Mouse (Mus musculus): ENCODE results near the gene Tmem80. TPM values are rescaled to one million over a fixed set of nuclear protein-coding genes. Genes with fewer than 3 reads are reported as not detected.

Gene Tmem80
- polyA plus RNA-seq, 1 experiment from 2014 or later: 57.7 TPM

Other genes with a start within 250 kb of the Tmem80 start
- 36.1 and 46.2 TPM in 2 replicates for gene Pkp3, start 249.5 kb upstream of the Tmem80 start, polyA plus RNA-seq (2015; fragmentation: Nextera tagmentation; extraction: Ambion mirVana)
- 2.4 and 3.8 TPM in 2 replicates for gene Sigirr, start 227.2 kb upstream of the Tmem80 start, polyA plus RNA-seq (2015; fragmentation: Nextera tagmentation; extraction: Ambion mirVana)
- 5.2 TPM in 2 replicates for gene Ano9, start 209.9 kb upstream of the Tmem80 start, polyA plus RNA-seq (2015; fragmentation: Nextera tagmentation; extraction: Ambion mirVana)
- gene Ptdss2, start 205.4 kb upstream of the Tmem80 start, polyA plus RNA-seq (2015; fragmentation: Nextera tagmentation; extraction: Ambion mirVana): 70.8 and 76.0 TPM in 2 replicates
- 111 and 118 TPM in 2 replicates for gene Rnh1, start 154.9 kb upstream of the Tmem80 start, polyA plus RNA-seq (2015; fragmentation: Nextera tagmentation; extraction: Ambion mirVana)
- gene Hras, start 133.7 kb upstream of the Tmem80 start, polyA plus RNA-seq (2015; fragmentation: Nextera tagmentation; extraction: Ambion mirVana): 99.8 and 110 TPM in 2 replicates
- 11.6 and 13.3 TPM in 2 replicates for gene Lrrc56, start 133.6 kb upstream of the Tmem80 start, polyA plus RNA-seq (2015; fragmentation: Nextera tagmentation; extraction: Ambion mirVana)
- 2.8 and 3.4 TPM in 2 replicates for gene Lmntd2, start 113.7 kb upstream of the Tmem80 start, polyA plus RNA-seq (2015; fragmentation: Nextera tagmentation; extraction: Ambion mirVana)
- 32.9 and 40.0 TPM in 2 replicates for gene Rassf7, start 111.9 kb upstream of the Tmem80 start, polyA plus RNA-seq (2015; fragmentation: Nextera tagmentation; extraction: Ambion mirVana)
- gene Phrf1, start 99.0 kb upstream of the Tmem80 start, polyA plus RNA-seq (2015; fragmentation: Nextera tagmentation; extraction: Ambion mirVana): 78.5 and 82.0 TPM in 2 replicates
- gene Irf7, start 61.3 kb upstream of the Tmem80 start, polyA plus RNA-seq (2015; fragmentation: Nextera tagmentation; extraction: Ambion mirVana): 2.0 and 2.4 TPM in 2 replicates
- gene Cdhr5, start 51.0 kb upstream of the Tmem80 start, polyA plus RNA-seq (2015; fragmentation: Nextera tagmentation; extraction: Ambion mirVana): 2.0 TPM in 1 of 2 replicates, not detected in the other
- 1.1 and 1.9 TPM in 2 replicates for gene Sct, start 48.6 kb upstream of the Tmem80 start, polyA plus RNA-seq (2015; fragmentation: Nextera tagmentation; extraction: Ambion mirVana)
- gene Drd4, start 35.7 kb upstream of the Tmem80 start, polyA plus RNA-seq (2015; fragmentation: Nextera tagmentation; extraction: Ambion mirVana): 1.3 and 1.7 TPM in 2 replicates
- gene Deaf1, start within 50 bp of the Tmem80 start, polyA plus RNA-seq (2015; fragmentation: Nextera tagmentation; extraction: Ambion mirVana): 81.1 and 83.3 TPM in 2 replicates
- gene Eps8l2, start 11.1 kb downstream of the Tmem80 start, polyA plus RNA-seq (2015; fragmentation: Nextera tagmentation; extraction: Ambion mirVana): 12.1 and 13.1 TPM in 2 replicates
- gene Taldo1, start 64.5 kb downstream of the Tmem80 start, polyA plus RNA-seq (2015; fragmentation: Nextera tagmentation; extraction: Ambion mirVana): 268 and 277 TPM in 2 replicates
- gene Gatd1, start 86.4 kb downstream of the Tmem80 start, polyA plus RNA-seq (2015; fragmentation: Nextera tagmentation; extraction: Ambion mirVana): 73.2 and 74.2 TPM in 2 replicates
- gene Cend1, start 101.8 kb downstream of the Tmem80 start, polyA plus RNA-seq (2015; fragmentation: Nextera tagmentation; extraction: Ambion mirVana): 2.8 and 3.4 TPM in 2 replicates
- 32.4 and 35.3 TPM in 2 replicates for gene Slc25a22, start 110.2 kb downstream of the Tmem80 start, polyA plus RNA-seq (2015; fragmentation: Nextera tagmentation; extraction: Ambion mirVana)
- gene Pidd1, start 116.3 kb downstream of the Tmem80 start, polyA plus RNA-seq (2015; fragmentation: Nextera tagmentation; extraction: Ambion mirVana): 11.4 and 12.0 TPM in 2 replicates
- gene Rplp2, start 119.6 kb downstream of the Tmem80 start, polyA plus RNA-seq (2015; fragmentation: Nextera tagmentation; extraction: Ambion mirVana): 1,344 and 1,500 TPM in 2 replicates
- gene Pnpla2, start 127.5 kb downstream of the Tmem80 start, polyA plus RNA-seq (2015; fragmentation: Nextera tagmentation; extraction: Ambion mirVana): 13.4 and 13.5 TPM in 2 replicates
- 11.5 and 12.7 TPM in 2 replicates for gene Cracr2b, start 133.4 kb downstream of the Tmem80 start, polyA plus RNA-seq (2015; fragmentation: Nextera tagmentation; extraction: Ambion mirVana)
- 16.5 and 16.6 TPM in 2 replicates for gene Cd151, start 139.7 kb downstream of the Tmem80 start, polyA plus RNA-seq (2015; fragmentation: Nextera tagmentation; extraction: Ambion mirVana)
- gene Polr2l, start 147.4 kb downstream of the Tmem80 start, polyA plus RNA-seq (2015; fragmentation: Nextera tagmentation; extraction: Ambion mirVana): 64.5 and 70.3 TPM in 2 replicates
- 46.4 and 55.6 TPM in 2 replicates for gene Tspan4, start 147.5 kb downstream of the Tmem80 start, polyA plus RNA-seq (2015; fragmentation: Nextera tagmentation; extraction: Ambion mirVana)
- gene Chid1, start 212.1 kb downstream of the Tmem80 start, polyA plus RNA-seq (2015; fragmentation: Nextera tagmentation; extraction: Ambion mirVana): 34.6 and 40.5 TPM in 2 replicates
- gene Ap2a2, start 234.4 kb downstream of the Tmem80 start, polyA plus RNA-seq (2015; fragmentation: Nextera tagmentation; extraction: Ambion mirVana): 80.1 and 82.9 TPM in 2 replicates